Mouse (Mus musculus) heart, postnatal 0 days (tissue): ENCODE data around the gene Gcn1l1. TPM values are rescaled to one million over a fixed set of nuclear protein-coding genes. Genes with fewer than 3 reads are reported as not detected.

Experiments
- ATAC-seq: fragments of 200-750 bp; cut with Nextera tagmentation; 2 replicates; pipeline ENCODE4 v1.8.0; 2017; ENCODE audit warnings: low read depth, moderate number of reproducible peaks, moderate library complexity; ENCODE audit not compliant: insufficient read depth
- DNase-seq: peaks from one replicate; pipeline ENCODE4 v3.0.0-alpha.2; 2016; ENCODE audit warnings: low spot score
- H3K27ac ChIP-seq: fragments of 300-500 bp; sonication (generic); 2 replicates; pipeline ENCODE4 v1.5.1; 2014; ENCODE audit warnings: low read depth, mild to moderate bottlenecking
- H3K27me3 ChIP-seq: fragments of 300-500 bp; sonication (generic); 2 replicates; pipeline ENCODE4 v1.6.1; 2014; ENCODE audit warnings: low read length, mixed read lengths; ENCODE audit not compliant: control insufficient read depth, insufficient read depth
- H3K36me3 ChIP-seq: fragments of 300-500 bp; sonication (generic); replicated peaks from 2 replicates; pipeline ENCODE4 v1.6.1; 2014; ENCODE audit warnings: low read length, mixed read lengths; ENCODE audit not compliant: control insufficient read depth, insufficient read depth
- H3K4me1 ChIP-seq: fragments of 300-500 bp; sonication (generic); 2 replicates; pipeline ENCODE4 v1.6.1; 2014; ENCODE audit warnings: antibody characterized with exemption; ENCODE audit not compliant: control insufficient read depth, insufficient read depth
- H3K4me2 ChIP-seq: fragments of 300-500 bp; sonication (generic); 2 replicates; pipeline ENCODE4 v1.6.1; 2014; ENCODE audit warnings: low read depth, mild to moderate bottlenecking, low read length, moderate library complexity
- H3K4me3 ChIP-seq: fragments of 300-500 bp; sonication (generic); 2 replicates; pipeline ENCODE4 v1.5.1; 2014; ENCODE audit warnings: low read depth, low read length
- H3K9ac ChIP-seq: fragments of 300-500 bp; sonication (generic); replicated peaks from 2 replicates; pipeline ENCODE4 v1.6.1; 2014; ENCODE audit warnings: low read depth, low read length, mixed read lengths
- H3K9me3 ChIP-seq: fragments of 300-500 bp; sonication (generic); replicated peaks from 2 replicates; pipeline ENCODE4 v1.6.1; 2016; ENCODE audit warnings: low read length; ENCODE audit not compliant: control insufficient read depth
- CTCF ChIP-seq: IDR thresholded peaks from 2 replicates; pipeline ENCODE4 v1.5.1; 2016; ENCODE audit warnings: antibody characterized with exemption, control low read depth, low read depth
- EP300 ChIP-seq: IDR thresholded peaks from 2 replicates; pipeline ENCODE4 v1.6.1; 2016; ENCODE audit warnings: antibody characterized with exemption, low read depth
- WGBS: fragments of 180-500 bp; shearing (Covaris S2); extraction: QIAGEN DNeasy Blood & Tissue Kit; methylation state at CpG from one replicate; pipeline ENCODE4 v1.1.7; 2014; 5-methylcytosine and 5-hydroxymethylcytosine counted together
- polyA plus RNA-seq: library from polyadenylated mRNA; unstranded; fragments of >200 nt; fragmentation: Nextera tagmentation; extraction: Ambion mirVana; gene quantifications from 2 replicates; pipeline ENCODE4 v1.2.1, GENCODE M21; 2015
- total RNA-seq: library from RNA; depleted of rRNA; stranded (reverse); fragments of >200 nt; gene quantifications from 2 replicates; pipeline ENCODE4 v1.2.3, GENCODE M21; 2014; ENCODE audit warnings: low replicate concordance

Gcn1l1 gene
- total and polyA plus RNA-seq, 2 experiments from 2014 or later = 13.6 to 38.3 TPM

- no peaks in the 10 kb centered on the region for H3K27me3 ChIP-seq
- no peak overlapping the region for H3K4me2 ChIP-seq
- ATAC-seq (no peak), DNase-seq (no peak)
- TF ChIP-seq CTCF (no peak), EP300 (no peak)
- no peak overlapping the region for H3K4me3 ChIP-seq
- no peaks in the 10 kb centered on the region for H3K9me3 ChIP-seq
- WGBS = 87% methylated on average over 10 of the region's 10 CpGs
- H3K27ac ChIP-seq = no peak overlapping the region
- H3K36me3 ChIP-seq = peaks cover 20% of the 10 kb centered on the region
- H3K4me1 ChIP-seq = peaks cover 8% of the 10 kb centered on the region
- no peak overlapping the region for H3K9ac ChIP-seq
Measured at GRCm38 (mm10) chr5:115650885-115651284, 85.8 kb downstream of the Gcn1l1 start.

- Histone ChIP-seq H3K27ac (no peak overlapping the region), H3K9me3 (no peaks in the 10 kb centered on the region), H3K4me2 (no peak overlapping the region), H3K4me3 (no peak overlapping the region), H3K4me1 (peaks cover 8% of the 10 kb centered on the region), H3K27me3 (no peaks in the 10 kb centered on the region), H3K36me3 (peaks cover 11% of the 10 kb centered on the region), H3K9ac (0 out of 2 replicates have a peak overlapping the region, but pooled peaks have one; percentile 72)
- TF ChIP-seq CTCF (no peak), EP300 (no peak)
- WGBS = 82% methylated on average over 10 of the region's 10 CpGs
- DNase-seq = no peak
- ATAC-seq = no peak
Measured at GRCm38 (mm10) chr5:115651821-115652220, 86.8 kb downstream of the Gcn1l1 start.

- DNase-seq (peak; percentile 100), ATAC-seq (peak; percentile 99)
- Histone ChIP-seq H3K4me1 (peaks cover 8% of the 10 kb centered on the region), H3K4me3 (peak overlapping the region; percentile 52), H3K27me3 (no peaks in the 10 kb centered on the region), H3K27ac (peak overlapping the region; percentile 85), H3K4me2 (peak overlapping the region; percentile 73), H3K9me3 (no peaks in the 10 kb centered on the region), H3K36me3 (no peaks in the 10 kb centered on the region), H3K9ac (peak overlapping the region; percentile 72)
- WGBS = 3% methylated on average over 35 of the region's 35 CpGs
- TF ChIP-seq CTCF (peak; percentile 97), EP300 (peak; percentile 76; the same call in 1 of the 2 replicates)
Measured at GRCm38 (mm10) chr5:115652681-115653575, 87.9 kb downstream of the Gcn1l1 start.

- no peak overlapping the region for H3K4me2 ChIP-seq
- TF ChIP-seq CTCF (no peak), EP300 (no peak)
- H3K9ac ChIP-seq = no peak overlapping the region
- 87% methylated on average over 12 of the region's 12 CpGs for WGBS
- ATAC-seq (no peak), DNase-seq (no peak)
- no peaks in the 10 kb centered on the region for H3K27me3 ChIP-seq
- no peak overlapping the region for H3K4me3 ChIP-seq
- H3K36me3 ChIP-seq = no peaks in the 10 kb centered on the region
- H3K27ac ChIP-seq = no peak overlapping the region
- H3K4me1 ChIP-seq = peaks cover 8% of the 10 kb centered on the region
- H3K9me3 ChIP-seq = no peaks in the 10 kb centered on the region
Measured at GRCm38 (mm10) chr5:115653776-115654175, 88.7 kb downstream of the Gcn1l1 start.

- DNase-seq (no peak), ATAC-seq (no peak)
- H3K27ac ChIP-seq = no peak overlapping the region
- H3K4me3 ChIP-seq = no peak overlapping the region
- H3K4me2 ChIP-seq = no peak overlapping the region
- H3K9ac ChIP-seq = no peak overlapping the region
- H3K9me3 ChIP-seq = no peaks in the 10 kb centered on the region
- no peaks in the 10 kb centered on the region for H3K36me3 ChIP-seq
- H3K27me3 ChIP-seq = no peaks in the 10 kb centered on the region
- H3K4me1 ChIP-seq = peaks cover 8% of the 10 kb centered on the region
- TF ChIP-seq EP300 = no peak
- TF ChIP-seq CTCF = no peak
- 77% methylated on average over 6 of the region's 6 CpGs for whole genome bisulfite sequencing
Measured at GRCm38 (mm10) chr5:115656677-115657076, 91.6 kb downstream of the Gcn1l1 start.

- 65% methylated on average over 1 of the region's 1 CpGs for WGBS
- peaks cover 4% of the 10 kb centered on the region for H3K4me1 ChIP-seq
- no peak for ATAC-seq
- H3K4me2 ChIP-seq = no peak overlapping the region
- H3K36me3 ChIP-seq = no peaks in the 10 kb centered on the region
- no peaks in the 10 kb centered on the region for H3K27me3 ChIP-seq
- DNase-seq = no peak
- TF ChIP-seq CTCF (no peak), EP300 (no peak)
- no peak overlapping the region for H3K27ac ChIP-seq
- H3K4me3 ChIP-seq = no peak overlapping the region
- H3K9me3 ChIP-seq = no peaks in the 10 kb centered on the region
- no peak overlapping the region for H3K9ac ChIP-seq
Measured at GRCm38 (mm10) chr5:115657234-115657633, 92.2 kb downstream of the Gcn1l1 start.
